Mouse (Mus musculus): ENCODE measurements around the gene Hmx2.

DNA sequence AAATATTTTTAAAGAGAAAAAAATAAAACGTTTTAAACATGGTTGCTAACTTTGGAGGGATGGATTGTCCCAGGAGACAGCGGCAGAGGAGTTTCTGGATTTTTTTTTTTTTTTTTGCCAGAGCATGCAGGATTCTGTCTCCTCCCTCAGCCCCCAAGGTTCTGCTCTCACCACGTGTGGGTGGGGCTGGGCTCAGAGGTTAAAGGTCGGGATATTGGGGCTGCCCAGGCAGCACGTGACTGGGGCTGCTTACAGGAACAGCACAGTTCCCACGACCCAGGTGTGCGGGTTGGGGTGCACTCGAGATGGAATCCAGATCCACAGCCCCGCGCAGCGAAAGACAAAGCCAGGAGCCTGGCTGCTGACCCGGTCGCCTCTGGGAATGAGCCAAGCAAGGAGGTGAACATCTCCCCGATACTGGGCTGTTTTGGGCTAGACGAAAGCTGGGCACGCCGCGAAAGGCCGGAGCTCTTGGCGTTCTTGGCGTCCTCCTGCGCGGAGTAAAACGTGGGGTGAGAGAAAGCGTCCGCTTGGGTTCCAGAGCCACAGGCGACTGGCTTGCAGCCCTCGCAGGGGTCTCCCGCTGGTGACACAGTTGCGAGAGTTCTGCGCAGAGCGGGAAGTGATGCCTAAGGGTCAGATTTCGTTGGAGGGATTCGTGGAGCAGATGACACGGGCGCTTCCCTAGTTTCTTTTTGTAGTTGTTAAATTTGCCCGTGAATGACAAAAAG is 8.1 kb downstream of the Hmx2 start:
- TF ChIP-seq CTCF (IDR thresholded peaks at IDR 0.05; ENCODE audit: borderline replicate concordance, insufficient read depth, low read length) (no peak), POLR2A (IDR thresholded peaks at IDR 0.05; ENCODE audit: low read depth, low read length) (no peak)
